Mouse (Mus musculus) stomach, postnatal 0 days (tissue): Measurements from ENCODE around the gene Aftph. TPM values are rescaled to one million over a fixed set of nuclear protein-coding genes. Genes with fewer than 3 reads are reported as not detected.
A peak's percentile ranks its signal among the peaks of the same experiment; 100 is the strongest.
"Not testable (repeated sequence)": the region's sequence is repeated elsewhere in the genome, so short reads cannot be mapped to it uniquely, and the experiment has no call there.

Source experiments
- ATAC-seq: fragments of 200-750 bp; cut with Nextera tagmentation; 2 replicates; pipeline ENCODE4 v1.8.0; 2017; ENCODE audit not compliant: low FRiP score, low TSS enrichment
- DNase-seq: peaks from one replicate; pipeline ENCODE4 v3.0.0-alpha.2; 2016; ENCODE audit warnings: low spot score
- H3K27ac ChIP-seq: fragments of 300-500 bp; sonication (generic); replicated peaks from 2 replicates; pipeline ENCODE4 v1.5.1; 2014; ENCODE audit warnings: mild to moderate bottlenecking, control low read depth
- H3K27me3 ChIP-seq: fragments of 300-500 bp; sonication (generic); 2 replicates; pipeline ENCODE4 v1.6.1; 2014; ENCODE audit warnings: low read length; ENCODE audit not compliant: control insufficient read depth, insufficient read depth
- H3K36me3 ChIP-seq: fragments of 300-500 bp; sonication (generic); 2 replicates; pipeline ENCODE4 v1.6.1; 2014; ENCODE audit warnings: low read length, mixed read lengths; ENCODE audit not compliant: control insufficient read depth, insufficient read depth
- H3K4me1 ChIP-seq: fragments of 300-500 bp; sonication (generic); replicated peaks from 2 replicates; pipeline ENCODE4 v1.6.1; 2014; ENCODE audit warnings: antibody characterized with exemption; ENCODE audit not compliant: control insufficient read depth, insufficient read depth
- H3K4me2 ChIP-seq: fragments of 300-500 bp; sonication (generic); replicated peaks from 2 replicates; pipeline ENCODE4 v1.6.1; 2014; ENCODE audit warnings: low read depth, mild to moderate bottlenecking, control low read depth, moderate library complexity
- H3K4me3 ChIP-seq: fragments of 300-500 bp; sonication (generic); 2 replicates; pipeline ENCODE4 v1.5.1; 2014; ENCODE audit warnings: low read depth, low read length, control low read depth
- H3K9ac ChIP-seq: fragments of 300-500 bp; sonication (generic); 2 replicates; pipeline ENCODE4 v1.6.1; 2014; ENCODE audit warnings: mild to moderate bottlenecking, low read length, control low read depth, mixed read lengths
- H3K9me3 ChIP-seq: fragments of 300-500 bp; sonication (generic); 2 replicates; pipeline ENCODE4 v1.6.1; 2016; ENCODE audit warnings: low read length; ENCODE audit not compliant: control insufficient read depth
- CTCF ChIP-seq: IDR thresholded peaks from 2 replicates; pipeline ENCODE4 v1.5.1; 2016; ENCODE audit warnings: antibody characterized with exemption, low read depth, mild to moderate bottlenecking, moderate library complexity
- EP300 ChIP-seq: optimal IDR thresholded peaks from 2 replicates; pipeline ENCODE3; 2016; ENCODE audit warnings: antibody characterized with exemption
- WGBS: fragments of 180-500 bp; shearing (Covaris S2); extraction: QIAGEN DNeasy Blood & Tissue Kit; methylation state at CpG from one replicate; pipeline ENCODE4 v1.1.7; 2014; 5-methylcytosine and 5-hydroxymethylcytosine counted together
- polyA plus RNA-seq: library from polyadenylated mRNA; unstranded; fragments of >200 nt; fragmentation: Nextera tagmentation; extraction: Ambion mirVana; gene quantifications from 2 replicates; pipeline ENCODE4 v1.2.1, GENCODE M21; 2015

Gene Aftph
- polyA plus RNA-seq, 1 experiment from 2014 or later = 14.8 TPM

GRCm38 (mm10) chr11:20772642-20773041 is 31.3 kb upstream of the Aftph start:
- Histone ChIP-seq H3K9ac (no peak overlapping the region), H3K27me3 (no peaks in the 10 kb centered on the region), H3K4me2 (no peak overlapping the region), H3K36me3 (no peaks in the 10 kb centered on the region), H3K9me3 (no peaks in the 10 kb centered on the region), H3K4me1 (no peaks in the 10 kb centered on the region), H3K4me3 (no peak overlapping the region), H3K27ac (no peak overlapping the region)
- WGBS = 16% methylated on average over 1 of the region's 1 CpGs
- TF ChIP-seq CTCF (no peak), EP300 (no peak)
- ATAC-seq (no peak), DNase-seq (no peak)

DNA sequence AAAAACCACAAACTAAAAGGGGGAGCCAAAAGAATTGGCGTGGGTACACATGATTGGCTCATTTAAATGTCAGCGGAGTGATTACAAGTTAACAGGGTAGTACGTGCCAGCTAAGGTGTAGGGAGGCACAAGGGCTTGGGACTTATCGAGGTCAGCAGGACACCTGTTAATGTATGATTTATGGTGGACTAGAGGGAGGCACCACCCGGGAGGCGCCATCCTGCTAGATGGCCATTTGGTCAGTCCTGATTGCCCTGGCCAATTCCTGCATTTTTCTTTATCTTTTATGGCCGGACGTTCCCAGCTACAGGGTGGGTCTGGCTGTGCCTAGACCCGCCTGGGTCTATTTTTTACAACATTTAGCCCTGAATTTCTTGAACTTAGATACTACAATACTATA is 30.4 kb upstream of the Aftph start:
- 47% methylated on average over 9 of the region's 9 CpGs for WGBS
- H3K9ac ChIP-seq, ATAC-seq, H3K9me3 ChIP-seq, H3K27ac ChIP-seq, H3K36me3 ChIP-seq, H3K27me3 ChIP-seq, H3K4me2 ChIP-seq, H3K4me3 ChIP-seq, H3K4me1 ChIP-seq, DNase-seq: not testable (repeated sequence)

DNA sequence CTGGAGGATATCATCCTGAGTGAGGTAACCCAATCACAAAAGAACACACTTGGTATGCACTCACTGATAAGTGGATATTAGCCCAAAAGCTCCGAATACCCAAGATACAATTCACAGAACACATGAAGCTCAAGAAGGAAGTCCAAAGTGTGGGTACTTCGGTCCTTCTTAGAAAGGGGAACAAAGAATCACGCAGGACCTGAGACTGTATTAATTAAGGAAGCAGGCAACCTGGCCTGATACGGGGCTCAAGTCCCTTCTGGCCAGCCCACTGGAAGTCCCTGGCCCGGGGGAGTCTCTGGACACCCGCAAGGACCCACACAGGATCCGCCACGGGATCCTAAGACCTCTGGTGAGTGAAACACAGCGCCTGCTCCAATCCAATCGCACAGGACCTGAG is 20.6 kb upstream of the Aftph start:
- ATAC-seq, H3K4me2 ChIP-seq, H3K9ac ChIP-seq, DNase-seq, H3K4me1 ChIP-seq, H3K36me3 ChIP-seq, H3K27me3 ChIP-seq, H3K27ac ChIP-seq, H3K9me3 ChIP-seq, H3K4me3 ChIP-seq: not testable (repeated sequence)
- 83% methylated on average over 10 of the region's 10 CpGs for whole genome bisulfite sequencing

GRCm38 (mm10) chr11:20750573-20750972 is 9.2 kb upstream of the Aftph start:
- H3K9me3 ChIP-seq = no peaks in the 10 kb centered on the region
- H3K4me2 ChIP-seq = no peak overlapping the region
- H3K36me3 ChIP-seq = no peaks in the 10 kb centered on the region
- H3K9ac ChIP-seq = no peak overlapping the region
- TF ChIP-seq EP300 (no peak), CTCF (no peak)
- no peak overlapping the region for H3K27ac ChIP-seq
- DNase-seq (no peak), ATAC-seq (no peak)
- WGBS = 75% methylated on average over 2 of the region's 2 CpGs
- no peak overlapping the region for H3K4me3 ChIP-seq
- H3K27me3 ChIP-seq = no peaks in the 10 kb centered on the region
- no peaks in the 10 kb centered on the region for H3K4me1 ChIP-seq

DNA sequence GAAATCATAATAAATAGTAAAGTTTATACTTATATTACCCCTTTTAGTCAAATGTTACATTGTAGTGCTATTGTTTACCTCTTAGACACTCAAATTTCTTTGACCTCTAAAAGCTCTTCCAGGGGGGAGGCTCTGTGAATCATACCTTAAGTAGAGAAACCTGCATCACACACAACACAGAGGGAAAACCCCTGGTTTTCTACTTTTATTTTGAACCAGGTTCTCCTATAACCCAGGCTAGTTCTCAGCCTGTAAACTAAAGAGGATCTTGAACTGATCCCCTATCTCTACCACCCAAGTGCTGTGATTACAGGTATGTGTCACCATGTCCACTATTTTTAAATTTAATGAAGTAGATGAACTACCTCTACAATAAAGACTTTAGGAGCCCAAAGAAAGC is 2.0 kb upstream of the Aftph start:
- Histone ChIP-seq H3K4me2 (no peak overlapping the region), H3K27me3 (no peaks in the 10 kb centered on the region), H3K36me3 (no peaks in the 10 kb centered on the region), H3K4me1 (no peaks in the 10 kb centered on the region), H3K9ac (no peak overlapping the region), H3K27ac (no peak overlapping the region), H3K4me3 (no peak overlapping the region), H3K9me3 (no peaks in the 10 kb centered on the region)
- no peak for TF ChIP-seq EP300
- no peak for TF ChIP-seq CTCF
- DNase-seq (no peak), ATAC-seq (no peak)

DNA sequence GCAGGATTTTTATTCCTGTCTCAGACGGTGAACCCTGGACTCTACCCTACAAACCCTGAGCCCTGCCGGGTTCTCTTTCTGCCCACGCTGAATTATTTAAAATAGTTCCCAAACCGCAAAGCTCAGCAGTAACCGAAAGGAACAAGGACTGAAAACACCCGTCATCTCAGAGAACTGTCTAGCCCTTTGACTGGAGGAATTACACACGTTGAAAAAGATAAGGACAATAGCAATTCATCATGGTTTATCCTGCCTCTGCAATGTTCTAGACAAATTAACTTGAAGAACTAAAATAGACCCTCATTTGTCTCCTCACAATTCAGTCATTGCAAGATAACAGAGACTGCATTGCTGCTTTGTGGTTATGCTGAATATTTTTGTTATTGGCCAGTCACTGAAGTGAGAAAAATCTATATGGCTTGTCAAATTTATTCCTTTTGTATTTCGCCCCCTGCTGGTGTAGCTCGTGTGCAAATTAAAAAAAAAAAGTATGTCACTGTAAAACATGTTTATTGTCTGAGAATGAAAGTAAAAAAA is 1.0 kb upstream of the Aftph start:
- WGBS = 1% methylated on average over 9 of the region's 9 CpGs
- no peak for ATAC-seq
- Histone ChIP-seq H3K9ac (peak overlapping the region; percentile 89), H3K4me2 (peak overlapping the region; percentile 83), H3K36me3 (no peaks in the 10 kb centered on the region), H3K4me3 (peak overlapping the region; percentile 99), H3K9me3 (no peaks in the 10 kb centered on the region), H3K27ac (peak overlapping the region; percentile 97), H3K27me3 (no peaks in the 10 kb centered on the region), H3K4me1 (no peaks in the 10 kb centered on the region)
- peak; percentile 61 for DNase-seq
- peak; percentile 55 for TF ChIP-seq EP300
- TF ChIP-seq CTCF = peak; percentile 84
